Mouse (Mus musculus): ENCODE measurements at regions not wholly inside any gene's neighbourhood (a gene's known extent, or its start where the extent isn't known, plus 50 kb on each side); places are given as distances from the start of the nearest gene placed in this dataset.

DNA sequence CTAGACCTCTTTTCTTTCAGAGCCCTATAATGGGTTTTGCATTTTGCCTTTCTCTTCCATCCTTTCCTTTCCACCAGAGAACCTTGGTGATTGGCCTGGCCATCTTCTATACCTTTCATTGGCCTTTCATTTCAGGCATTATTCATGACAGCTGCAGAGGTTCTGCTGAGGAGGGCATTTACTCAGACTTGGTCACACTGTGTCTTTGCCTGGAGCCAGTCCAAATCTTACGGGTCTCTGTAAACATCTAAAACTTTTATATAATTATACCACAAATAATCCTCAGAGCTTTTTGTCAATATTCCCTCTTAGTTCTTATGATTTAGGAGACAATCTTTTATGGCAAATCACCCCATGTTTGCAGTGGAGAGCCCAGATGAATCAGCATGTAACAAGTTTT is 339.3 kb upstream of the Tmem161b start:
- 49% methylated on average over 1 of the region's 1 CpGs for WGBS
- Histone ChIP-seq H3K4me3 (replicated peaks; ENCODE audit: extremely low read depth, low read depth, low read length) (no peak overlapping the region), H3K4me1 (ENCODE audit: control insufficient read depth, insufficient read depth, low read length) (no peaks in the 10 kb centered on the region)
- TF ChIP-seq CTCF (IDR thresholded peaks at IDR 0.05; ENCODE audit: insufficient read depth, low read length): no peak
- no peak for TF ChIP-seq POLR2A (IDR thresholded peaks at IDR 0.05; ENCODE audit: borderline replicate concordance, extremely low read depth, low read depth, low read length)
- no peak for DNase-seq

DNA sequence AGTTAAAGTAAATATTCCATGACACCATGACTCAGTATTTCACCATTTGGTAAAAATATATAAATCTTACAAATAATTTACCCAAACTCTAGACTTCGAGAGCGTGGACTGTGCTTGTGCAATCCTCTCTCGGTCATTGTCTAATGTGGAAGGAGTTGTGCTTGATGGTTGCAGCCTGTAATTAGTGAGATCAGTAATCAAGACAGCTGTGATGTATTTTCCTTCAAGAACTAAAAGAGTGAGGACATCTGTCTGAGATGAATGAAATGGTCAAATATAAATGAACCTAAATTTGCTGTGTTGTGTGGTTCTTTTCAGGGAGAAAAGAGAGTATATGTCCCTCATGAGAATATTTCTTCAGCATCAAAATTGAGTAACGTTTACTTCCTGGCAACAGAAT is 338.3 kb upstream of the Tmem161b start:
- TF ChIP-seq CTCF (IDR thresholded peaks at IDR 0.05; ENCODE audit: insufficient read depth, low read length): no peak
- no peak for TF ChIP-seq POLR2A (IDR thresholded peaks at IDR 0.05; ENCODE audit: borderline replicate concordance, extremely low read depth, low read depth, low read length)
- Histone ChIP-seq H3K4me1 (ENCODE audit: control insufficient read depth, insufficient read depth, low read length) (no peaks in the 10 kb centered on the region), H3K4me3 (replicated peaks; ENCODE audit: extremely low read depth, low read depth, low read length) (no peak overlapping the region)
- no peak for DNase-seq
- 75% methylated on average over 4 of the region's 4 CpGs for WGBS

DNA sequence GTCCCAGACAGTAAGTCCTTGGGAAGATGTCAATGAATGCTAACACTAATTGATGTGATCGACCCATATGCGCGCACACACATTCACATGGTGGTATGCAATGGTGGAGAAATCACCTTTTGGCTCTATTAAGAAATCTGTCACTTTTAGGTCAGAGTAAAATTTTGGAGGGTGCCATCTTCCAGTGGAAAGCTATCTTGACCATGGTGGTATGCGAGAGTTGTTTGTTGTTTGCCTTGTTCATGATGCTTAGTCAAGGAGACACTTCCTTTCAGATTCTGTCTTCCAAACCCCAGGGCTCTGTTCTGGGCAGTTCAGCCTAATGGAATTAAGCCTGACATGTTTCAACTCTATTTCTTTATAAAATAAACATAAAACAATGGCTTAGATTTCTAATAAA is 337.9 kb upstream of the Tmem161b start:
- no peaks in the 10 kb centered on the region for H3K4me1 ChIP-seq (ENCODE audit: control insufficient read depth, insufficient read depth, low read length)
- WGBS: 95% methylated on average over 4 of the region's 4 CpGs
- TF ChIP-seq POLR2A (IDR thresholded peaks at IDR 0.05; ENCODE audit: borderline replicate concordance, extremely low read depth, low read depth, low read length) (no peak), CTCF (IDR thresholded peaks at IDR 0.05; ENCODE audit: insufficient read depth, low read length) (no peak)
- H3K4me3 ChIP-seq (replicated peaks; ENCODE audit: extremely low read depth, low read depth, low read length): no peak overlapping the region
- no peak for DNase-seq

DNA sequence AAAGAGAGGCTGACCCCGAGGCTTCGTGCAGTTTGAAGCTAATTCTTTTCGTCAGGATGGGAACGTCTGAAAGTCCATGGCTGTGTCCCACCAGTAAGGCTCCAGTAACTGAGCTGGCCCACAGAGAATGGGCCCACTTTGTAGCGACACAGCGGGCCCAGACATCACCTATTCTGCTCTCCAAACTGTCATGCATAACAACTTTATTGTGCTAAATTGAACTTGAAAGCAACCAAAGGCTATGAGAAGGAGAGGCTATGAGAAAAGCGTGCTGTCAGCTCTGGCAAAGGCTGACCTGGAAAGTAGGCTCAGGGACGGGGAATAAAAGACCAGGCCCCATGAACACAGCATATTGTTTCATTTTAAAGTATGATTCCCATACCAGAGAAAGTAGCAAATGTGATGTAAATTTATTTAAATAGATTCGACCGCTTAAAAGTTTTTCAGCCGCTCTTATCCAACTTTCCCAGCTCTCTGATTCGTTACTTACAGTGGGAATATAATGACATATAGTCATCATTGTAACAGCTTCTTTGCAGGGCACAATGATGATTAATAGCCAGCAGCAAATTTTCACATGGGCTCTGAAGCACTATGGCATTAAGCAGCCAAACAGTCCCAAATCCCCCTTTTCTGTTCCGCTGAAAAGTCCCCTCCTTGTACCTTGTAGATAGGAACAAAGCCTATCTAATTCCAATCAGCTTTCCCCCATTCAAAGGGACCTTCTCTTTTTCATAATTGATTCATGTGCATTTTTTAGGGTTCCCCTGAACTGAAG is 337.1 kb upstream of the Tmem161b start:
- DNase-seq: no peak
- no peak overlapping the region for H3K4me3 ChIP-seq (replicated peaks; ENCODE audit: extremely low read depth, low read depth, low read length)
- 73% methylated on average over 13 of the region's 13 CpGs for WGBS
- H3K4me1 ChIP-seq (ENCODE audit: control insufficient read depth, insufficient read depth, low read length): no peaks in the 10 kb centered on the region
- TF ChIP-seq CTCF (IDR thresholded peaks at IDR 0.05; ENCODE audit: insufficient read depth, low read length): no peak
- TF ChIP-seq POLR2A (IDR thresholded peaks at IDR 0.05; ENCODE audit: borderline replicate concordance, extremely low read depth, low read depth, low read length): no peak

DNA sequence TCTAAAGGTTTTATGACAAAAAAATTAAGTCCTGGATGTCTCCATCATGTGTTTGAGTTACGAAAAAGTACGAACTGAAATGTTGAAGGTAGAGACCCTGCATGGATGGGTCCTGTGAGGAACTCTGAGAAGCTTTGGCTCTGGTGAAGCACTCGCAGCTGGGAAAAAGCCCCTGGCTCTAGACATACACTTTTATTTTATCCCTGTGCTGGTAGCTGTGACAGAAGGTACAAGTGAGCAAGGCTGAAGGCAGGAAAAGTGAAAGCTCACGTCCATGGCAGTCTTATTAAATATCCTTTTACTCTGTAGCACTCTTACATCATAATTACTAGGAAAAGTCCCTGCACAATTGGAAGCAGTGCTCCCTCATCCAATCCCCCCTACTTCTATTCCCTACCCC is 336.4 kb upstream of the Tmem161b start:
- TF ChIP-seq POLR2A (IDR thresholded peaks at IDR 0.05; ENCODE audit: borderline replicate concordance, extremely low read depth, low read depth, low read length): no peak
- TF ChIP-seq CTCF (IDR thresholded peaks at IDR 0.05; ENCODE audit: insufficient read depth, low read length): no peak
- no peak for DNase-seq
- H3K4me1 ChIP-seq (ENCODE audit: control insufficient read depth, insufficient read depth, low read length): no peaks in the 10 kb centered on the region
- WGBS: 75% methylated on average over 4 of the region's 4 CpGs
- no peak overlapping the region for H3K4me3 ChIP-seq (replicated peaks; ENCODE audit: extremely low read depth, low read depth, low read length)

DNA sequence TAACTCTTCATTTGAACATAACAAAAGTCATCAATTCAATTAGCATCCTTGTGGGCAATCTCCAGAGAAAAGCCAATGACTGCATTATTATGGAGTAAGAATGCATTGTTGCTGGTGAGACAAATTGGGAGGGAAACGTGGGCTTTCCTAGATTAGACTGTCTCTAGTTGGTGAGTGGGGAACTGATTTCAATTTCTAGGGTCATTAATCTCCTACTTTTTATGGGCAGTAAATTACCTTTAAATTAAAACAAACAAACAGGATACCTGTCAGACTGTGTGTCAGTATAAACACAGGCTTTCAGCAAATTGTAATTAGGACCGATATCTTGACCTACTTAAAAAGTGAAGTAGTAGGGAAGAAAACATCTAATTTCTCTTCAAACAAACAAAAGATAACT is 307.4 kb upstream of the Tmem161b start:
- no peak for DNase-seq
- 40% methylated on average over 2 of the region's 2 CpGs for WGBS
- no peak for TF ChIP-seq POLR2A (IDR thresholded peaks at IDR 0.05; ENCODE audit: borderline replicate concordance, extremely low read depth, low read depth, low read length)
- TF ChIP-seq CTCF (IDR thresholded peaks at IDR 0.05; ENCODE audit: insufficient read depth, low read length): no peak
- Histone ChIP-seq H3K4me1 (ENCODE audit: control insufficient read depth, insufficient read depth, low read length) (no peaks in the 10 kb centered on the region), H3K4me3 (replicated peaks; ENCODE audit: extremely low read depth, low read depth, low read length) (no peak overlapping the region)

DNA sequence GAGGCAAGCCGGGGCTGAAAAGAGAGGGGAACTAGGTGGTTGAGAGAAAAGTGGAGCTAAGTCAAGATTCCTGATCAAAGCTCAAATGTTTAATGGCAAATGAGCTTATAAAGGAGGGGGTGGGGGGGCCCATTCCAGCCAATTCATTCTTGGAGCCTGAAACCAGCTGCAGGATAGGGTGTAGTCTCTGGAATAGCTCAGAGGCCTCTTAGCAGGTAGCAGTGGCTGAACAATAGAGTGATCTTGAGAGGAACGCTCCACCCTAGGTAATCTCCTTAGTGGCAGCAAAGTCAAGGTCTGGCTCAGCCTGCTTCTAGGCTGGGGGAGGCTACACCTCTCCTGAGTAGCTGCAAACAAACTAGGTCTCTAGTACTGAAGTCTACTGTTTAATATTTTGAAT is 289.3 kb upstream of the Tmem161b start:
- DNase-seq: no peak
- TF ChIP-seq CTCF (IDR thresholded peaks at IDR 0.05; ENCODE audit: insufficient read depth, low read length) (no peak), POLR2A (IDR thresholded peaks at IDR 0.05; ENCODE audit: borderline replicate concordance, extremely low read depth, low read depth, low read length) (no peak)
- 80% methylated on average over 2 of the region's 2 CpGs for WGBS
- no peaks in the 10 kb centered on the region for H3K4me1 ChIP-seq (ENCODE audit: control insufficient read depth, insufficient read depth, low read length)
- H3K4me3 ChIP-seq (replicated peaks; ENCODE audit: extremely low read depth, low read depth, low read length): no peak overlapping the region

DNA sequence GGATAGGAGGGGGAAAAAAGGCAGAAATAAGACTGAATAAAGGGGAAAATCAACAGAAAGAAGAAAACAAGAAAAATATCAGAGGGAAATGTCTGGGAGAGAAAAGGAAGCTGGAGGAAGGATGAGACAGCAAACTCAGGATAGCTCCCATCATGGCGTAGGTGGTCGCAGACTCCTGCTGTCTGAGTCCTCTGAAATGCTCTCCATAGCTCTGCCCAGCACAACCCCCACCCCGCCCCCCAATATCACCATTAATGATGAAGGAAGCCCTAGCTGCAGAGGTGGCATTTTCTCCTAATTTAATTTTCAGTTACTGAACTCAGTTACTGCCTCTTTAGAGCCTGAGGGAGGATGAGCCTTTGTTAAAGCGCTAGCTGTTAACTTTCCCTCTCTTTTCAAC is 275.6 kb upstream of the Tmem161b start:
- Histone ChIP-seq H3K4me3 (replicated peaks; ENCODE audit: extremely low read depth, low read depth, low read length) (no peak overlapping the region), H3K4me1 (ENCODE audit: control insufficient read depth, insufficient read depth, low read length) (no peaks in the 10 kb centered on the region)
- DNase-seq: no peak
- 71% methylated on average over 4 of the region's 4 CpGs for WGBS
- no peak for TF ChIP-seq POLR2A (IDR thresholded peaks at IDR 0.05; ENCODE audit: borderline replicate concordance, extremely low read depth, low read depth, low read length)
- no peak for TF ChIP-seq CTCF (IDR thresholded peaks at IDR 0.05; ENCODE audit: insufficient read depth, low read length)

DNA sequence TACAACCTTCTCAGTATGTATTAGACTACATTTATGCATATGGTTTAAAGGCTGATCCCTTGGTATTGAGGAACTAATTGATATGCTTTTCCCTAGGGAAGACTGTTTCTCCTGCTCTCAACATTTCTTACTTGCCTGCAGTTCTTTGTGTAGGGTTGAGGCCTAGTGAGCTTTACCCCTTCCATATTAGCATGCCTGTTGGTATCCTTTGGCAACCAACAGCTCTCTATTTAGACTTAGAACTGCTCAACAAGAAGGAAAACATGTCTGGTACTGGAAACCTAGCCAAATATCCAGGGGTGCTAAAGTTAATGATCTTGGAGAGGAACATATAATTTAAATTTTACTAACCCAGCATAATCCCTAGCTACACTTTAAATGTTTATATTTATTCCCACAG is 270.9 kb upstream of the Tmem161b start:
- no peak for TF ChIP-seq CTCF (IDR thresholded peaks at IDR 0.05; ENCODE audit: insufficient read depth, low read length)
- TF ChIP-seq POLR2A (IDR thresholded peaks at IDR 0.05; ENCODE audit: borderline replicate concordance, extremely low read depth, low read depth, low read length): no peak
- H3K4me3 ChIP-seq (replicated peaks; ENCODE audit: extremely low read depth, low read depth, low read length): no peak overlapping the region
- no peak for DNase-seq

DNA sequence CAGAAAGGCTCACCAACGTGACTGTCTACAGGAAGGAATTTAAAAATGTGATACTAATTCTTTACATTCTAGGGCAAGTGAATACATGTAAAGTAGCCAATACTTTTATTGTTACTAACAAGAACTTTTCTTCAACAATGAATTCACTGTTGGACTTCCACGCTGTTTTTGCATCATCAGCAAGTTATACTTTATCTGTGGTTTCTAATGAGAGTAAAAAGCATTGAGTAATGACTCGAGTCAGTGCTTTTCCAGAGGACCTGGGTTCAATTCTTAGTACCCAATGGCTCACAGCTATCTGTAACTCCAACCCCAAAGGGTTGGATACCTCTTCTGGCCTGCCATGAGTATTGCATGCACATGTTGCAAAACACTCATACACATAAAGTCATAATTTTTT is 270.3 kb upstream of the Tmem161b start:
- Histone ChIP-seq H3K4me1 (ENCODE audit: control insufficient read depth, insufficient read depth, low read length) (no peaks in the 10 kb centered on the region), H3K4me3 (replicated peaks; ENCODE audit: extremely low read depth, low read depth, low read length) (no peak overlapping the region)
- no peak for DNase-seq
- WGBS: 71% methylated on average over 3 of the region's 3 CpGs
- TF ChIP-seq CTCF (IDR thresholded peaks at IDR 0.05; ENCODE audit: insufficient read depth, low read length) (no peak), POLR2A (IDR thresholded peaks at IDR 0.05; ENCODE audit: borderline replicate concordance, extremely low read depth, low read depth, low read length) (no peak)

More for the DNA sequence above, 270.9 kb upstream of the Tmem161b start:
- no peaks in the 10 kb centered on the region for H3K4me1 ChIP-seq (ENCODE audit: control insufficient read depth, insufficient read depth, low read length)
